Mouse (Mus musculus) MEL (cell line): ENCODE data around the gene Cnih2.

ENCODE experiments used
- CHD2 ChIP-seq: IDR thresholded peaks from 2 replicates; pipeline ENCODE4 v1.6.1; 2011; ENCODE audit warnings: low read length, improper control_type of control experiment
- CTCF ChIP-seq, 3 experiments: IDR thresholded peaks in 2 of 3; conservative IDR thresholded peaks in 1 of 3; 2 replicates each; pipeline ENCODE4 v1.5.1; 2011 to 2012; ENCODE audit warnings: low read length in 3 of 3, low read depth in 2 of 3, mild to moderate bottlenecking in 2 of 3, improper control_type of control experiment in 1 of 3, inconsistent platforms in 1 of 3, mixed read lengths in 1 of 3, moderate library complexity in 1 of 3; ENCODE audit not compliant: control insufficient read depth in 1 of 3, insufficient read depth in 1 of 3, poor library complexity in 1 of 3, severe bottlenecking in 1 of 3
- POLR2A ChIP-seq, 2 experiments: IDR thresholded peaks; 2 replicates each; pipeline ENCODE4 v1.6.1; 2011 to 2012; ENCODE audit warnings: low read length in 2 of 2, mild to moderate bottlenecking in 2 of 2, control low read depth in 1 of 2, improper control_type of control experiment in 1 of 2, low read depth in 1 of 2, moderate library complexity in 1 of 2; ENCODE audit not compliant: control insufficient read depth in 1 of 2, insufficient read depth in 1 of 2, poor library complexity in 1 of 2
- SMC3 ChIP-seq: IDR thresholded peaks from 2 replicates; pipeline ENCODE4 v1.6.1; 2011; ENCODE audit warnings: low read depth, low read length, improper control_type of control experiment

DNA sequence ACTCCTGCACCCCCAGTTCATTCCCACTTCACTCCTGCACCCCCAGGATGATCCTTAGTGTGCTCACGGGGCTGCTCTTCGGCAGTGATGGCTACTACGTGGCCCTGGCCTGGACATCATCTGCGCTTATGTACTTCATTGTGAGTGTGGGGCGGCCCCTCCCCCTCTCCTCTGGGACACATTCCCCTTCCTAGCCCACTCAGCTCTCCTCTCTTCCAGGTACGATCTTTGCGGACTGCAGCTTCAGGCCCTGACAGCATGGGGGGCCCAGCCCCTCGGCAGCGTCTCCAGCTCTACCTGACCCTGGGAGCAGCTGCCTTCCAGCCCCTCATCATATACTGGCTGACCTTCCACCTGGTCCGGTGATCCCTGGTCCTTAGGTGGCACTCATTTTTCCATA is 6.2 kb downstream of the Cnih2 start:
- TF ChIP-seq SMC3 (no peak), CTCF (IDR thresholded peaks at IDR 0.05 in 2 of 3, conservative IDR thresholded peaks at IDR 0.05 in 1 of 3; ENCODE audit: control insufficient read depth in 1 of 3, insufficient read depth in 1 of 3, low read depth in 2 of 3, low read length in 3 of 3, poor library complexity in 1 of 3, severe bottlenecking in 1 of 3) (no peak), POLR2A (IDR thresholded peaks at IDR 0.05; ENCODE audit: control insufficient read depth in 1 of 2, insufficient read depth in 1 of 2, low read depth in 1 of 2, low read length in 2 of 2, poor library complexity in 1 of 2) (no peak), CHD2 (no peak)
